Mouse (Mus musculus) kidney, embryonic 15.5 days (tissue): ENCODE measurements around the gene Btbd9. TPM values are rescaled to one million over a fixed set of nuclear protein-coding genes. Genes with fewer than 3 reads are reported as not detected.
A peak's percentile ranks its signal among the peaks of the same experiment; 100 is the strongest.

Experiments
- ATAC-seq: fragments of 200-750 bp; cut with Nextera tagmentation; replicated peaks from 2 replicates; pipeline ENCODE4 v1.8.0; 2017; ENCODE audit warnings: moderate TSS enrichment; ENCODE audit not compliant: low FRiP score
- H3K27ac ChIP-seq: fragments of 300-500 bp; sonication (generic); 2 replicates; pipeline ENCODE4 v1.5.1; 2015; ENCODE audit warnings: mild to moderate bottlenecking, inconsistent platforms
- H3K27me3 ChIP-seq: fragments of 300-500 bp; sonication (generic); 2 replicates; pipeline ENCODE4 v1.6.1; 2015; ENCODE audit warnings: inconsistent platforms
- H3K36me3 ChIP-seq: fragments of 300-500 bp; sonication (generic); 2 replicates; pipeline ENCODE4 v1.6.1; 2015; ENCODE audit warnings: inconsistent platforms
- H3K4me1 ChIP-seq: fragments of 300-500 bp; sonication (generic); 2 replicates; pipeline ENCODE4 v1.6.1; 2015; ENCODE audit warnings: inconsistent platforms
- H3K4me2 ChIP-seq: fragments of 300-500 bp; sonication (generic); 2 replicates; pipeline ENCODE4 v1.6.1; 2015; ENCODE audit warnings: moderate library complexity, mild to moderate bottlenecking, inconsistent platforms
- H3K4me3 ChIP-seq: fragments of 300-500 bp; sonication (generic); replicated peaks from 2 replicates; pipeline ENCODE4 v1.5.1; 2015; ENCODE audit warnings: mild to moderate bottlenecking, inconsistent platforms
- H3K9ac ChIP-seq: fragments of 300-500 bp; sonication (generic); 2 replicates; pipeline ENCODE4 v1.6.1; 2015; ENCODE audit warnings: mild to moderate bottlenecking, inconsistent platforms
- H3K9me3 ChIP-seq: fragments of 300-500 bp; sonication (generic); replicated peaks from 2 replicates; pipeline ENCODE4 v1.6.1; 2016; ENCODE audit warnings: inconsistent platforms
- WGBS: fragments of 180-500 bp; shearing (Covaris S2); methylation state at CpG from one replicate; pipeline ENCODE4 v1.1.7; 2015; ENCODE audit warnings: mixed read lengths; 5-methylcytosine and 5-hydroxymethylcytosine counted together
- polyA plus RNA-seq: library from polyadenylated mRNA; unstranded; fragments of >200 nt; fragmentation: Nextera tagmentation; extraction: Ambion mirVana; gene quantifications from 2 replicates; pipeline ENCODE4 v1.2.1, GENCODE M21; 2015

The Btbd9 gene
- polyA plus RNA-seq, 1 experiment from 2014 or later = 57.8 TPM

- Histone ChIP-seq H3K27me3 (no peaks in the 10 kb centered on the region), H3K4me3 (no peak overlapping the region; the same call in 1 of the 2 replicates), H3K4me2 (no peak overlapping the region), H3K9ac (no peak overlapping the region), H3K4me1 (peaks cover 55% of the 10 kb centered on the region), H3K9me3 (no peaks in the 10 kb centered on the region; the same call in 1 of the 2 replicates), H3K27ac (no peak overlapping the region), H3K36me3 (peaks cover 2% of the 10 kb centered on the region; the same call in 1 of the 2 replicates)
- 88% methylated on average over 1 of the region's 1 CpGs for WGBS
- ATAC-seq = no peak
Measured at GRCm38 (mm10) chr17:30610739-30611138, 34.5 kb upstream of the Btbd9 start.

DNA sequence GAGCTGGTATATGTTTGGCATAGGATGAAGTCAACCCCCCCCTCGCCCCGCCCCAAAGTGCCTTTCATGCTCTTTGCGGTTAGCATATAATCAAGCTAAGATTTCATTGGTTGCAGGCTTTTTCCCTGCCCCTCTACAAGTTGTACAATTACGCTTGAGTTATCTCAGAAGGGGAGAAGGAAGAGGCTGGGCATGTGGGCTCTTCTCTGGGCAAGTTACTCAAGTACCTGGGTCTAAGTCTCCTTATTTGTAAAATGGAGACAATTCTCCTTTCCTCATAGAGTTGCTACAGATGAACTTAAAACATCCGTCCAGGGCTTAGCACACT, 33.7 kb upstream of the Btbd9 start:
- H3K4me1 ChIP-seq = peaks cover 55% of the 10 kb centered on the region
- no peaks in the 10 kb centered on the region for H3K27me3 ChIP-seq
- ATAC-seq = no peak
- peaks cover 2% of the 10 kb centered on the region; the same call in 1 of the 2 replicates for H3K36me3 ChIP-seq
- H3K4me3 ChIP-seq = no peak overlapping the region
- no peak overlapping the region for H3K27ac ChIP-seq
- no peak overlapping the region for H3K4me2 ChIP-seq
- WGBS = 96% methylated on average over 5 of the region's 5 CpGs
- H3K9ac ChIP-seq = no peak overlapping the region
- H3K9me3 ChIP-seq = no peaks in the 10 kb centered on the region; the same call in 1 of the 2 replicates

DNA sequence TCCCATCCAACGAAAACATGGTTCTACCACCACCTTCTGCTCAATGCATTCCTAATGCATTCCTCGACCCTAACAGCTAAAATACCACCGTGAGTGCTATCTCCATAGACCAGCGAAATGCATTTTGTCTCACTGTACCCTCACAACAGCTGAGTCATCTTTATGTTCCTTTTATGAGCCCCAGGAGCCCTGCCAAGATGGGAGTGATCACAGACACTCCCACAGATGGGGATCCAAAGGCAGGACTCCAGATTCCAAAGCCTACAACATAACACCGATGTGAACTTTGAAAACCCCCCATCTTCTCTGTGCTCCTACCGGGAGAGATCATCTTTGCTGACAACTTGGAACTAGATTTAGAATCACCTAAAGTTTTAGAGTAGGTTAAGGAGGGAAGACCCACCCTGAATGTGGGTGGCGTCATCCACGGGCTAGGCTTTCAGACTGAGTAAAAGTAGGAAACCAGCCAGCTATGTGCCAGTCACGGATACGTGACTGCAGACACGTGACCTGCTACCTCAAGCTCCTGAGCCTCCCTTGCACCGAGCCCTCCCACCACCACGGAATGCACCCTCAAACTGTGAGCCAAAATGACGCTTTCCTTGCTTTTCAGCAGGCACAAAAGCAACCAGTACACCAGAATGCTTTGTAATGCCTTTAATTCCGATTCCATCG, 33.2 kb upstream of the Btbd9 start:
- no peaks in the 10 kb centered on the region; the same call in 1 of the 2 replicates for H3K9me3 ChIP-seq
- ATAC-seq = no peak
- H3K9ac ChIP-seq = no peak overlapping the region
- peak overlapping the region; percentile 16; the same call in 1 of the 2 replicates for H3K4me2 ChIP-seq
- H3K4me1 ChIP-seq = peaks cover 56% of the 10 kb centered on the region
- no peaks in the 10 kb centered on the region for H3K27me3 ChIP-seq
- WGBS = 71% methylated on average over 16 of the region's 16 CpGs
- peaks cover 2% of the 10 kb centered on the region; the same call in 1 of the 2 replicates for H3K36me3 ChIP-seq
- 0 out of 2 replicates have a peak overlapping the region, but pooled peaks have one; percentile 23 for H3K27ac ChIP-seq
- no peak overlapping the region for H3K4me3 ChIP-seq

GRCm38 (mm10) chr17:30607909-30608495, 31.7 kb upstream of the Btbd9 start:
- H3K4me3 ChIP-seq = no peak overlapping the region
- no peaks in the 10 kb centered on the region; the same call in 1 of the 2 replicates for H3K9me3 ChIP-seq
- peaks cover 11% of the 10 kb centered on the region for H3K36me3 ChIP-seq
- H3K9ac ChIP-seq = no peak overlapping the region
- 62% methylated on average over 8 of the region's 8 CpGs for WGBS
- H3K4me1 ChIP-seq = peaks cover 60% of the 10 kb centered on the region
- ATAC-seq = no peak
- H3K27ac ChIP-seq = peak overlapping the region; percentile 64
- H3K27me3 ChIP-seq = no peaks in the 10 kb centered on the region
- H3K4me2 ChIP-seq = no peak overlapping the region

- H3K36me3 ChIP-seq = peaks cover 17% of the 10 kb centered on the region
- WGBS = 90% methylated on average over 7 of the region's 7 CpGs
- 0 out of 2 replicates have a peak overlapping the region, but pooled peaks have one; percentile 64 for H3K27ac ChIP-seq
- no peak overlapping the region for H3K4me3 ChIP-seq
- H3K27me3 ChIP-seq = no peaks in the 10 kb centered on the region
- H3K9me3 ChIP-seq = no peaks in the 10 kb centered on the region; the same call in 1 of the 2 replicates
- no peak overlapping the region for H3K9ac ChIP-seq
- peaks cover 58% of the 10 kb centered on the region for H3K4me1 ChIP-seq
- ATAC-seq = no peak
- no peak overlapping the region for H3K4me2 ChIP-seq
Measured at GRCm38 (mm10) chr17:30607330-30607729, 31.0 kb upstream of the Btbd9 start.

GRCm38 (mm10) chr17:30606634-30607081, 30.4 kb upstream of the Btbd9 start:
- Histone ChIP-seq H3K4me1 (peaks cover 58% of the 10 kb centered on the region), H3K9me3 (no peaks in the 10 kb centered on the region; the same call in 1 of the 2 replicates), H3K9ac (no peak overlapping the region), H3K4me2 (no peak overlapping the region), H3K36me3 (peaks cover 24% of the 10 kb centered on the region), H3K4me3 (no peak overlapping the region), H3K27ac (no peak overlapping the region), H3K27me3 (no peaks in the 10 kb centered on the region)
- ATAC-seq = no peak
- WGBS = 83% methylated on average over 8 of the region's 8 CpGs

DNA sequence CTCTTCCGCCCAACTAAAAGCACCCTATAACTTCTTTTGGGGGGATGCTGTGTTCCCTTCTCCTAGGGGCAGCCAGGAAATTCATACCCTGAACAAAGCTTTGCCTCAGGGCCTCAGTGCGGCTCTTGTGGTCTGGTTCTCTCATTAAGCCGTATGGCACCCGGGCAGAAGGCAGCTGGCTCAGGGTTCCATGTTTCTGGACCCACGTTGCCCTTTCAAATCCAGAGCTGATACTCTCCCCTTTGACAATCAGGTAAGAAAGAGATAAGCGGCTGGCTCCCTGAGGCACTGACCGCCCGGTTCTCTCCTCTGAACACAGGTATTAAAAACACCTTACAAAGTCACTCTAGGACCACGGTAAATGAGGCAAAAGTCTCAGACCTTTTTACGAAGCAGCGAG, 29.9 kb upstream of the Btbd9 start:
- ATAC-seq = no peak
- Histone ChIP-seq H3K27ac (no peak overlapping the region), H3K9ac (no peak overlapping the region), H3K4me3 (no peak overlapping the region), H3K4me2 (no peak overlapping the region), H3K36me3 (peaks cover 29% of the 10 kb centered on the region), H3K9me3 (no peaks in the 10 kb centered on the region; the same call in 1 of the 2 replicates), H3K4me1 (peaks cover 54% of the 10 kb centered on the region), H3K27me3 (no peaks in the 10 kb centered on the region)
- WGBS = 91% methylated on average over 11 of the region's 11 CpGs

DNA sequence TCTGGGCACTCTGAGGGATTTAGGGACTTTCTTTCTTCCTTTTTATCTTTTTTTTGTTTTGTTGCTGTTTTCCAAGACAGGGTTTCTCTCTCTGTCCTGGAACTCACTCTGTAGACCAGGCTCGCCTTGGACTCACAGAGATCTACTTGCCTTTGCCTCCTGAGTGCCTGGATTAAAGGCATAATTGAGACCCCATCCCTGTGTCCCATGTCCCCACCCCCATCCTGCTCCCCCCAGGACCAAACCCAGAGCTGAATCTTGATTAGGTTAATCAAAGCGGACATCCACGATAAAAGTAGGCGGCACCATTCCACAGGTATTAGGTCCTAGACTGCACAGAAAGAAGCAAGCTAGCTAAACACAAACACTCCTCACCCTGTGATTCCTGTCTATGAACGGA, 28.7 kb upstream of the Btbd9 start:
- Histone ChIP-seq H3K27me3 (no peaks in the 10 kb centered on the region), H3K27ac (no peak overlapping the region), H3K4me1 (peaks cover 45% of the 10 kb centered on the region), H3K4me3 (no peak overlapping the region), H3K4me2 (no peak overlapping the region), H3K9me3 (no peaks in the 10 kb centered on the region; the same call in 1 of the 2 replicates), H3K36me3 (peaks cover 38% of the 10 kb centered on the region), H3K9ac (no peak overlapping the region)
- 87% methylated on average over 5 of the region's 5 CpGs for WGBS
- no peak for ATAC-seq

- 63% methylated on average over 6 of the region's 6 CpGs for WGBS
- Histone ChIP-seq H3K4me2 (no peak overlapping the region), H3K9ac (no peak overlapping the region), H3K4me3 (no peak overlapping the region), H3K36me3 (peaks cover 43% of the 10 kb centered on the region), H3K9me3 (no peaks in the 10 kb centered on the region), H3K4me1 (peaks cover 38% of the 10 kb centered on the region), H3K27me3 (no peaks in the 10 kb centered on the region), H3K27ac (0 out of 2 replicates have a peak overlapping the region, but pooled peaks have one; percentile 25)
- 0 out of 2 replicates have a peak, but pooled peaks have one; percentile 22 for ATAC-seq
Measured at GRCm38 (mm10) chr17:30604296-30604695, 28.0 kb upstream of the Btbd9 start.

DNA sequence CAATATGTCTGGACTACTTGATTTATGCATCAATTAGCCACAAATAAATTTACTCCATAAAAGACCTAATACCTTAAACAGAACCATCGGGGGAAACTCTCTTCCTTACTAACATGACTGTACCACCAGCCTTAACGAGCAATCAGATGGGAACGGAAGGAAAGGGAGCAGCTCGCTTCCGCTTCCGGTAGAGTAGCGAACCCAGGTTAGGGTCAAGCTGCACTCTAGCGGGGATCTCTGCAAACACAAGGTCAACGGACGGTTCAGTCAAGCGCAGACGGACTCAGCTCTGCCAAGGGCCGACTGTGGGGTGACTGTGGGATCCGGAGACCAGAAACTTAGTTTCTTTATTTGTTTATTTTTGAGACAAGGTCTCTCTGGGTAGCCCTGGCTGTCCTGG, 25.9 kb upstream of the Btbd9 start:
- Histone ChIP-seq H3K4me3 (no peak overlapping the region), H3K9me3 (no peaks in the 10 kb centered on the region), H3K27ac (no peak overlapping the region), H3K4me2 (no peak overlapping the region), H3K9ac (no peak overlapping the region), H3K4me1 (peaks cover 17% of the 10 kb centered on the region), H3K27me3 (no peaks in the 10 kb centered on the region), H3K36me3 (peaks cover 62% of the 10 kb centered on the region)
- WGBS = 88% methylated on average over 14 of the region's 14 CpGs
- no peak for ATAC-seq

- Histone ChIP-seq H3K9ac (no peak overlapping the region), H3K4me1 (no peaks in the 10 kb centered on the region), H3K4me2 (no peak overlapping the region), H3K36me3 (peaks cover 88% of the 10 kb centered on the region), H3K4me3 (no peak overlapping the region), H3K27me3 (no peaks in the 10 kb centered on the region), H3K9me3 (no peaks in the 10 kb centered on the region), H3K27ac (no peak overlapping the region)
- no peak for ATAC-seq
- WGBS = 91% methylated on average over 5 of the region's 5 CpGs
Measured at GRCm38 (mm10) chr17:30598300-30598699, 22.0 kb upstream of the Btbd9 start.

GRCm38 (mm10) chr17:30597786-30598185, 21.5 kb upstream of the Btbd9 start:
- H3K36me3 ChIP-seq = peaks cover 88% of the 10 kb centered on the region
- no peak overlapping the region for H3K27ac ChIP-seq
- no peaks in the 10 kb centered on the region for H3K4me1 ChIP-seq
- H3K9me3 ChIP-seq = no peaks in the 10 kb centered on the region
- H3K27me3 ChIP-seq = no peaks in the 10 kb centered on the region
- no peak for ATAC-seq
- 91% methylated on average over 9 of the region's 9 CpGs for WGBS
- H3K4me2 ChIP-seq = no peak overlapping the region
- no peak overlapping the region for H3K9ac ChIP-seq
- H3K4me3 ChIP-seq = no peak overlapping the region
